Mouse (Mus musculus): ENCODE results near the gene Il31ra.
A peak's percentile ranks its signal among the peaks of the same experiment; 100 is the strongest.

Gene Il31ra

DNA sequence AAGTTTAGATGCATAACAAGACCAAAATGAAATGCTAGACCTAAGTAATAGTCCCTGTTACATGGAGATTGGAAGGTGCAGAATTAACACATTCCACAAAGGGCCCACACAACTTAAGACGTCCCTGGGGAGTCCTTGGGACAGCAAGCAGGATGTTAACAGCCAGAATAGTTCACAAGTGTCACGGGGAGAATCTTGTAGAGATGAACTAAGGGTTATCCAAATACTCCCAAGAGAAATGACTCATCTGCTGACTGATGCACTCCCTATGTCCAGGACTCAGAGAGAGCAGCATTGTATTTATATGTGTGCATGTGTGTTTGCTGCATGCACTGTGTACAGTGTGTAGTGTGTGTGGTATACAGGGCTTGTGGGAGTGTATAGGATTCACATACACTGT lies 37.7 kb downstream of the Il31ra start:
- no peak for DNase-seq

- DNase-seq: no peak
Observed at GRCm38 (mm10) chr13:112553304-112553703, 40.9 kb downstream of the Il31ra start.

- no peak for DNase-seq
Observed at GRCm38 (mm10) chr13:112551641-112552548, 42.3 kb downstream of the Il31ra start.

DNA sequence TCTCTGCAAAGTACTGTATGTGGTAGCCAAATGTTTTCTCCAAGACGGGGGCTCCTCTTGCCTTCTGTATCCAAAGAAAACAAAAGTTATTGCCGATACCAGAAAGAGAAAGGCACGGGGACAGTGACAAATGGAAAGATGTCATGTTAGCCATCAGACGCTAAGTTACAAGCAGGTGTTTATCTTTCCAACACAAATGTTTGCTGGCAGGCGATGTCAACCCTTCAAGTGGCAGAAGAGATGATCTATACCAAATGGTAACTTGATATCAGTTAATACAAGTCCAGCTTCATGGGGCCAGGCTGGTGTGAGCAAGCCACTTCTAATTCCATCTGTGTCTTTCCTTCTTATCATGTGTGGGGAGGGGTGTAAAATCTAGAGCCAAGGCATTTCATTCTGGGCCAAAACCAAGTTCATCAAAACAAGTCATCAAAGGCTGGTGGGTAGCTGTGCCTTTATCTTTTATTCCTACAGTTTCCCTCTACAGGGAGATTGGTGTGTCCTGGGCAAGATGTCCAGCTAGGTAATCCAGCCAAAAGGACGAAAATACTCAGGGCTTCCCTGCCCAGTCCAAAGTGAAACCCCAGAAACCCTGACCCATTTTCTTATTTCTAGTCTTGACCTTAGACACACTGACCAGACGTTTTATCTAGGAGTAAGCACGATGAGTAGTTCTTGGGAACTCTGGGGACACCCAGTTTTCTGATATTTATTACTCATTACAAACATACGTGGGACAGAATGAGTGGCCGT lies 52.8 kb downstream of the Il31ra start:
- no peak for DNase-seq

DNA sequence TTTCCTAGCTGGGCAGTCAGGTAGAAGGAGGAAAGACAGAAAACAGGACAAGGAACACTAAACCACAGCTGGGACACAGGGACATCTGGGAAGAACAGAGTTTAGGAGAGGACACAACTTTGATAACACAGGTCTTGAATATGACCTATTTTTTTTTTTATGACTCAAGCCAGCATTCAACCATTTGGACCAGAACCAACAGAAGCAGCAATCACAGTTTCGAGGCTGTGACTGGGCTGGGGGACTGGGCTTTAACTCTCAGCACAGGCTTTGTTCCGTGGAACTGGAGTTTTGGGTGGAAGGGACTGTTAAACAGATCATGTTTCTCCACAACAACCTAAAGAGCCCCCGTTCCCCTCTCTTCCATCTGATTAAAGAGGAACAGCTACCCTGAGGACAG lies 53.5 kb downstream of the Il31ra start:
- no peak for DNase-seq

GRCm38 (mm10) chr13:112537065-112537464 lies 57.1 kb downstream of the Il31ra start:
- DNase-seq: no peak

GRCm38 (mm10) chr13:112536611-112537010 lies 57.5 kb downstream of the Il31ra start:
- no peak for DNase-seq

DNA sequence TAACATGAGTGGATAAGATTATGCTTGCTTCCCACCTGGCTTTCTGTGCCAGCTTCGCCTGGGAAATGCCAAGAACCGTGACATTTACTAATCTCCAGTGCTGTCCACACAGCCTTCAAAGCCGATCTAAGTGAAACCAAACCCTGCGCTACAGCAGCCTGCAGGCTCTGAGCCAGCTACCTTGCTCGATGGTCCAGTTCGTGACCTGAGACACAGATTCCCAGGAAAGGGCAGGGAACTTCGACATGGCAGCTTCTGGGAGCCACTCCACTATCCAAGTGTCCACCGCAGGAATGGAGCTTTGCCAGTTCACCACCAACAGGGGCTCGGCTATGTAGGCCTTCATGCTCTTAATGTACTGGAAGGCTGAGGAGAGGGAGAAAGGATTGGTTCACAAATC lies 60.6 kb downstream of the Il31ra start:
- DNase-seq: no peak

DNA sequence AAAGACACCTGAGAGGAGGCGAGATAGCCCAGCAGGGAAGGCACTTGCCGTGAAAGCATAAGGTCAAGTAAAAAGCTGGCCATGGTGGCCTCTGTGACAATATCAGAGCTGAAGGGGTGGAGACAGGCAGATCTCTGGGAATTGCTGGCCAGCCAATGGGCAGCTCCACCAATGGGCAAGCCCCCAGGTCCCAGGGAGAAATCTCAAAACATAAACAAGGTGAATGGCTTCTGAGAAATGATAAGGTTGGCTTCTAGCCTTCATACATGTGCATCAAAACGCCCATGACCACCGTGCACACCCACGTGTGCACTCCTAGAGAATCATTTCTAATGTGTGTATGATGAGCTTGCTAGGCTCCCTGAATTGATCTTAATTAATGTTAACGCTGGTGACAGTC lies 61.9 kb downstream of the Il31ra start:
- no peak for DNase-seq

- peak; percentile 74 for DNase-seq
Observed at GRCm38 (mm10) chr13:112529893-112530292, 64.3 kb downstream of the Il31ra start.

DNA sequence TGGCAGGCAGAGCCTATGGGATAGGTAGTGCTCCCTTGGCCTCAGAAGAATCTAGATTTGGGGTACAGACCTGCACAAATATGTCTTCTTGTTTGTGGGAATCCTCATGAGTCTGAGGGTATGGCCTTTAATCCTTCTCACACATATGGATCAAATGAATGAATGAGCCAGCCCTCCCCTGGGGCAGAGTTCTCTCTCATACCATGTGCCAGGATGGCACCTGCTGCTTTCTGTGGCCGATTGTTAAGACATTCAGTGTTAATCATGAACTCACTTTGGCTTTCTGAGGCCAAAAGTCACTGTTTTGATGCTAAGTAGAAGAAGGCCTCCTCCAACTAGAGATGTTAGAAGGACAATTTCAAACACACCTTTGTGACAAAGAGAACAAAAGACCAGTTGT lies 67.0 kb downstream of the Il31ra start:
- no peak for DNase-seq

DNA sequence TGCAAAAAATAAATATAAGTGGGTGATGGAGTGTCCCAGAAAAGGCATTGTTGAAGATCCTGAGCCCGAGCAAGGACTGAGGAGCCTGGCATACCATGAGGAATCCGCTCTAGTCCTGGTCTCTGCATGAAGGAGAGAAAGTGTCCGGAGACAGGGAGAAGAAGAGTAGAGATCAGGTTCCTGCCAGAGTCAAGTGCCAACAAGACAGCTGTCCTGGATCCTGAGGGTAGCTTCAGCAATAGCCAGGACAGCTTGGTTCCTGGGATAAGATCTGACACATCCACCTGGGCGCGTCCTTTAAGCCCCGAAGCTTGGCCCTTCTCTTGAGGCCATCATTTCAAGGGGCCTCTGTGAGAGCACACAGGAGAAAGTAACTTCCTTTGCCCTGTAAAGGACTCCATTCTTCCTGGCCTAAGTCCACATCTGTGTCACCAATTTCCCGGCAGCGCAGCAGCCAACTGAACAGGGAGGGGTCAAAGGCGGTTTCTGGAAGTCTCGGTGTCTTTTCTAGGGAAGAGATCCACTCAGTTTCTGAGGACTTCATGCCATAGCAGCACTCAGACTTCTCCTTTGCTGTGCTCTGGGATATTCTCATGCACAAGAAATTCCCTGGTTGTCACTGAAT lies 70.7 kb downstream of the Il31ra start:
- no peak for DNase-seq

- no peak for DNase-seq
Observed at GRCm38 (mm10) chr13:112522896-112523295, 71.3 kb downstream of the Il31ra start.

DNA sequence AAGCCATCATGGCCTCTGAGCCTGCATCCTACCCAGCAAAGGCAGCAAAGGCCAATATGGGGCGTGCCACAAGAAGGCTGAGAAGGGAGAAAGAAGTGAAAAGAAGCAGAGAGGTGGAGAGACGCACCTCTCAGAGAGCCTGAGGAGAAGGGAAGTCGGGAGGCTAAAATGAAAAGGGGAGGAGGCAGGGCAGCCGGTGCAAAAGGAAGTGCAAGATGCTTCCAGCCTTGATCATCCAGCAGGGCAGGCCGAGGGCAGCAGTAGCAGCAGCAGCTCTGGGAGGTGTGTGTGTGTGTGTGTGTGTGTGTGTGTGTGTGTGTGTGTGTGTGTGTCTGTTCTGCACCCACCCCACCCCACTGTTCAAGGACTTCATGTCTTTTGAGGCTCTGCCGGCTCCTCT lies 71.9 kb downstream of the Il31ra start:
- no peak for DNase-seq

DNA sequence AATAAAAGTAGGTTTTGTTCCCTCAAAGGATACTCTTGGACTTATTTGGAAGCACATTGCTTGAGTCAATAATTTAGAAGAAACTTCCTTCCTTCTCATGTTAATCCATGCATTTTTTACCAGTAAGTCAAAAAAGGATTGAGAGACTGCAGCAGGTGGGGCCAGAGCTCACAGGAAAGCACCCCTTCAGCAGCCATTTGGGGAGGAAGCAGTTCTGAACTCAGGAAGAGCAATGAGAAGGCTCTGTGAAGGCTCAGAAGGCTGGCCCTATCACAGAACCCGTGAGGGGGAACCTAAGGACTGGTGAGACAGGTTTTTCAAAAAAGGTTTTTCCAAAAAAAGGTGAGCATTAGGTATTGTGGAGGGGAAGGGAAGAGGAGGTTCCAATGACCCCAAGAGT lies 79.6 kb downstream of the Il31ra start:
- no peak for DNase-seq

DNA sequence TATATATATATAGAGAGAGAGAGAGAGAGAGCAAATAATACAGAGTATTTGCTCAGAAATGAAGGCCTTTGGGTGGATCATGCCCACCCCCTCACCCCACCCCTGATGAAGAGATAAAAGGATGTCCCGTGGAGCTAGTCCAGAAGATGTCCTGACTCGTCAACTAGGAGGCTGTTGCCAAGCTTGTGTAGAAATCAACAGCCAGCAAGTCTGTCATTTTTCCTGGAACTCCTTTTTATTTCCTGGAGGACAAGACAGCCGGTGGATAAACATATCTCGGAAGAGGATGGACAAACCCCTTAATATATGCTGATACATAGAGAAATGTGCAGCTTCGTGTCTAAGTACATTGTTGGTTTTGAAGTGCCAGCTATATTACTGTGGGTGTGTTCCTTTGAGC lies 81.3 kb downstream of the Il31ra start:
- DNase-seq: no peak

- no peak for DNase-seq
Observed at GRCm38 (mm10) chr13:112511810-112512209, 82.3 kb downstream of the Il31ra start.

GRCm38 (mm10) chr13:112511261-112511660 lies 82.9 kb downstream of the Il31ra start:
- DNase-seq: peak; percentile 44

DNA sequence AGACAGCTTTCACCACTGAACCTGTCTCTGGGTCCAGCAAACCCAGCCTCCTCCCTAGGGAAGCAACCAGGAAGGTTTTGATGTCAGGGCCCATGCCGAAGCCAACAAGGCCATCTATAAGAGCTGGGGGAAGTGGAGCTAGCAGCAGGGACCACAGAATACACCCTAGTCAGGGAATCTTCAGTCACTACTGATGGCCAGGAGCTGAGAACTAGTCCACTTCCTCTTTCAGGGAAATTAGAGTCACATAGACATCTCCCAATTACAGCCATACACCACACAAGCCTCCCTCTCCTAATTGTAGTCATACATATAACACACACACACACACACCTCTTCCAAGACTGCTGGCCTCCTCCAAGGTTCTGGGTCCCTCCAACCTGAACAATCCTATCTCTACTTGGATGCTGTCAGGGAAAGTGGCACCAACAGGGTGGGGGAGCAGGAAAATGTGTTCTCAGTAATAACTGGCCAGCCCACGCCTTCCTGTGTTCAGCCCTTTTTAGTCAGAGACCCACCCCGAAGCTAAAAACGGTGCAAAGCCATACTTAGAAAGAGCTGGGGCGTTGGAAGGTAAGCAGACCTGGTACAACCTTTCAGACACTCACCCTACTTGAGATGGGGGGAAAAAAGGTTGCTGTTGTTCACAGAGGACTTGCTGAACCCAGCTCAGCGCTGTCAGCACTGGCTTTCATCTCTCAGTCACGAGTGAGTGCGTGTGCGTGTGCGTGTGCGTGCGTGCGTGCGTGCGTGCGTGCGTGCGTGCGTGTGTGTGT lies 83.5 kb downstream of the Il31ra start:
- DNase-seq: no peak

DNA sequence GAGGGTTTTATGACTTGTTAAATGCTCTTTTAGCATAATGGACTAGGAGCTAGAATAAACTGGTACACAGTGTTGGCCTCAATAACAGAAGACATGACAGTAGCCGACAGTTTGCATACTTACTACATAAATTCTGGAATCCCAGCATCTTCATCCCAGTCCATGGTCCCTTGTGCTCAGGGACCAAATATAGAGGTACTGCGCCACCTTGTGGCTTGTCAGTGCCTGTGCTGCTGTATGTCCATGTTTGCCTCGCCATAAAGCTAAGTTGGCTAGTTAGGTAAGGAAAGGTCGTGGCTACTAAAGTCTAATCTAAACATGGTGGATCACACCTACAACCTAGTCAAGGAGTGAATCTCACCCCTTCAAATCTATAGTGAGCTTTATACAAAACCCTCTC lies 84.7 kb downstream of the Il31ra start:
- DNase-seq: peak; percentile 76

DNA sequence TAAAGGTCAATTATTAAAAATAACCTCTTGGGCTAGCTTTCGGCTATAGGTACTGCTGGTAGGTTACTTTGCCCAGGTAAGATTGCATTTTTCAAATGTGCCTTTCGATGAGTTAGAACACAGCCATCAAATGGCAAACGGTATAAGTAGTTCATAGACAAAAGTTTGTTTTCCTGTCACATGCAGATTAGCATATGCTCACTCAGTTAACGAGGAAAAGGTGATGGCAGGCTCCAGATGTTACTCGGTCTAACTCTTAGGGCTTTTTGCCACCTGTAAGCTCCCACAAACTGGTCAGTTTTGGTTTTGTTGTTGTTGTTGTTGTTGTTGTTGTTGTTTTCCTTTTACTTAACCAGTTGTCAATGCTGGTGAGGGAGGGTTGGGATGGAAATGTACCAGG lies 85.7 kb downstream of the Il31ra start:
- DNase-seq: no peak

DNA sequence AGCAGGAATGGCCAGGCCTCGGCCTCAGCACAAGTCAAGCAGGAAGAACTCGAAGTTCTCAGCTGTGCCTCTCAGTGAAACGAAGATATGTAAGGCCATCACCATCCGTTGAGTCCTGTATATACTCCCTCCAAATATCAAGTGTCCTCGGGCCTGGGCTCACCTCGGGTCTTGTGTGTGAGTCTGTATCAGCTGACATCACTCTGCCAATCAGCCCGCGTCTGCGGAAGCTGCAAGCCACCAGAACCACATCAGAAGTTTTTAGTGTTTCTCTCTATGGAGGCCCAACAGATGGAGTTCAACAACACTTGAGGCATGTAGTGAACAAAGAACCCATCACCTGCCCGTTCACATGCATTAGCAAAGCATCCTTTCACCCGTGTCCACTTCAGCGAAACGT lies 86.5 kb downstream of the Il31ra start:
- no peak for DNase-seq

GRCm38 (mm10) chr13:112506766-112507165 lies 87.4 kb downstream of the Il31ra start:
- DNase-seq: peak; percentile 19

Measured in right cerebral cortex, postnatal 4 days (tissue).